Mouse (Mus musculus) ES-E14 (cell line): Measurements from ENCODE around the gene Aph1c.

ENCODE experiments used
- MAFK ChIP-seq: IDR thresholded peaks from 2 replicates; pipeline ENCODE4 v1.6.1; 2014; ENCODE audit warnings: mild to moderate bottlenecking, low read depth, low read length, inconsistent platforms; ENCODE audit not compliant: insufficient read depth
- ZNF384 ChIP-seq: IDR thresholded peaks from 2 replicates; pipeline ENCODE4 v1.6.1; 2012; ENCODE audit warnings: low read depth, low read length, inconsistent platforms

GRCm38 (mm10) chr9:66768721-66769120, 65.8 kb downstream of the Aph1c start:
- TF ChIP-seq MAFK (no peak), ZNF384 (no peak)
